Mouse (Mus musculus): ENCODE results near the gene Snca.

Gene Snca

GRCm38 (mm10) chr6:60829282-60829891 is at the start of gene Snca:
Gene Snca (minus strand): TSS chr6:60829855.
- DNase-seq (ENCODE audit: low spot score): peak; percentile 25

- DNase-seq (ENCODE audit: low spot score): peak; percentile 39
Measured at GRCm38 (mm10) chr6:60870126-60870525, 40.5 kb upstream of the Snca start.

DNA sequence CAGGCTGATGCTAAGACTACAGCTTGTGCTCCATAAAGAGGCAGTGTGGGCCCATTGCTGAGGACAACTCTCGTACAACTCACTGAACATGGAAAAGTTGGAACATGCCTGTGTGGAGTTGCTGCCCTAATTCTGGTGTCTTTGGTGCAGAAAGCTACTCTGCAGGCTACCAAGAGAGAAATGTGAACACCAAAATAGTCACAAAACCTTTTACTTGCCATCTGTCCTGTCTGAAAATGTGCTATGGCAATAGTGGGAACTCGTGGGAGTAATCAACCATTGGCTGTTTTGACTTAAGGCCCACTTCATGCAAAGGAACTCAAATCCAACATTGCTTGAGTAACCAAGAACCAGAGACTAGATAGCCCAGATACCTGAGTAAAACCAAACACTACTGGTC is 26.9 kb upstream of the Snca start:
- no peak for DNase-seq (ENCODE audit: low spot score)

DNA sequence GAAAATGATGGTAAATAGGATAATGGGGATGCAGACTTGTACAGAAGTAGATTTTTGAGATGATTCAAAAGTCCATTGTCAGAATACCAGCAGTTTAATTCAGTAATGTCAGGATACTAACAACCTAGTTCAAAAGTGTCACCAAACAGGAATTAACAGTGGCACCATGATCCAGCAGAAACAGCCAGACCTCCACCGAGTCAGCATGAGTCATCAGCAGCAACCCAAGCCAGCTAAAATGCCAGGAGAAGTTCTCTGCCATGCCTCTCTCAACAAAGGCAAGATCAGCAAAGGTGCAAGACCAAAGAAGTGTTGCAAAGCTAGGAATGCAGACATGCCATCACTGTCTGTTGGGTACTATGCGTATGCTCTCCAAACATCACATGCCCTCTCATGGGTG is 22.0 kb upstream of the Snca start:
- DNase-seq (ENCODE audit: low spot score): no peak

GRCm38 (mm10) chr6:60828429-60829264 is 1.0 kb downstream of the Snca start:
- peak; percentile 37 for DNase-seq (ENCODE audit: low spot score)

GRCm38 (mm10) chr6:60828047-60828428 is 1.6 kb downstream of the Snca start:
- no peak for DNase-seq (ENCODE audit: low spot score)

GRCm38 (mm10) chr6:60827290-60827689 is 2.4 kb downstream of the Snca start:
- DNase-seq (ENCODE audit: low spot score): no peak

DNA sequence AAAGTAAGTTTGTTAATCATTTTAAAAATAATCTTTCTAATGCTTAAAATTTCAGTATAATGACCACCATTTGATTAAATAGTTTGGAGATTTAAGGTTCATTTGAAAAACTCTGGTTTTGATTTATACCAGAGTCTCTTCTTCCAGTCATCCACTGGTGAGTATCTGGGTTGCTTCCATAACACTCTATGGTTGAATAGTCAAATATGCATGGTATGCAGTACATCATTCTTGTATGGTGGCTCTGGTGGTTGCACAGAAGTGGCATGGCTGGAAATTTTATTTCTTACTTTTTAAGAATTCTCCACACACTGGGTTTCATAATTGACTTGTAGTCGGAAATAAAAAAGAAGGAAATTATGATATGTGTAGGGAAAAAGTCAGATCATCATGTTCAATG is 10.4 kb downstream of the Snca start:
- DNase-seq (ENCODE audit: low spot score): no peak

DNA sequence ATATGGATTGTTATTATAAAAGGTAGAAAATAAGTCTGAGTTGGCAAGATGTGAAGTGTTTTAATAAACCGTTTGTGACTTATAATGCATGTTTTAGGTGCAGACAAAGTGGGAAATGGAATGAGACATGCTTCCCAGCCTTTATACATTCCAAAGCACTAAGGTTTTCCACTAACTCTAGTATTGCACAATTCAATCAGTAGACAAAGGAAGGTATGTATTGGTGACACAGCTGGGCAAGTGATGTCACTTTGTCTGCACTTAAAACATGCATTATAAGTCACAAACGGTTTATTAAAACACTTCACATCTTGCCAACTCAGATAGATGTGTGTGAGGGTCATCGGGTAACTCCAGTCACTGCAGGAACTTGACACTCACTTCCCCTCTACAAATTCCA is 16.1 kb downstream of the Snca start:
- no peak for DNase-seq (ENCODE audit: low spot score)

DNA sequence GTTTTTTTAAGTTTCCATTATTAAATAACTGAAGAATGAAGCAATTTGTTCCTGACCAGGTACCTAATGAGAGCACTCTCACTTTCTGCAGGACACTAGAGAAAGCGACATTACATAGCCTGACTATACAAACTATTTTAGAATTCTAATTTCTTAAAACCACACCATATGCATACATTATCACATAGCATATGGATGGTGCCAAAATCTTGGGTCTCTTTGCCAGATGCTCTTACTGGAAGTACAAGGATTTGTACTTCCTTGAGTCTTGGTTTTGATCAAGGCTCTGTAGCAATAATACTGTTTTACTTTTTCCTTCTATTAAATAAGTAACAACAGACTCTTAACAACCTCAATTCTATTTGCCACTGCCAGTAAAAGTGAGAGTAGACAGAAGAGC is 31.4 kb downstream of the Snca start:
- no peak for DNase-seq (ENCODE audit: low spot score)

DNA sequence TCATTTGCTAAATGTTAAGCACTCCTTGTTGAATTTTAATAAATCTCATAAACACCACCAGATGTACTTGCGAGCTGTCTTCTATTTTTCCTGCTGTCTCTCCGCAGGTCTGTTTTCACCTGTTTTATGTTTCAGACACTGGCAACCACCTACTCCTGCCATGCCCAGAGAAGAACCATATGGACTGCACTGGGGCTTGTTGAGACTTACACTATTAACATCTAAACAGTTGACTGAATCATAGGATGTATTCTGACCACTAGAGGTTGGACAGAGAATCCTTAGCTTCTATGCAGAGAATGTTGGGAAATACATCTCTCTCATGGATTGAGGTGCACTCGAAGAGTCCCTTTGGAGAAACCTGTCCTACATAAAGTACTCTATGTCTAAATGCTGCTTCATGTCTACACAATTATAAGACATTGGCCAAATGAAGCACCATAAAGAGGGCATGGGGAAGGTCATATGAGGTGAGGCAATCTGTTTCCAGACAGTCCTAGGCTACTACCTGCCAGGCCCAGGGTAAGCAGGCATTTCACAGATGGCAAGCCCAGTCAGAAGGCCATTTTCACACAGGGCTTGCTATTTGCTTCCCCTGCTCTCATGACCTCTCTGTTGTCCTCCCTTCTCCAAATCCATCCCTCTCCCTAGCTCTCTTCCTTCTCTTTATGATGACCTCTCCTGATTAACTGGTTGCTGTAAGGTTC is 35.8 kb downstream of the Snca start:
- no peak for DNase-seq (ENCODE audit: low spot score)

- DNase-seq (ENCODE audit: low spot score): no peak
Measured at GRCm38 (mm10) chr6:60786955-60787354, 42.7 kb downstream of the Snca start.

GRCm38 (mm10) chr6:60771899-60772298 is 57.8 kb downstream of the Snca start:
- DNase-seq (ENCODE audit: low spot score): no peak

- DNase-seq (ENCODE audit: low spot score): no peak
Measured at GRCm38 (mm10) chr6:60765696-60766095, 64.0 kb downstream of the Snca start.

- no peak for DNase-seq (ENCODE audit: low spot score)
Measured at GRCm38 (mm10) chr6:60762864-60763263, 66.8 kb downstream of the Snca start.

GRCm38 (mm10) chr6:60761710-60762109 is 67.9 kb downstream of the Snca start:
- no peak for DNase-seq (ENCODE audit: low spot score)

DNA sequence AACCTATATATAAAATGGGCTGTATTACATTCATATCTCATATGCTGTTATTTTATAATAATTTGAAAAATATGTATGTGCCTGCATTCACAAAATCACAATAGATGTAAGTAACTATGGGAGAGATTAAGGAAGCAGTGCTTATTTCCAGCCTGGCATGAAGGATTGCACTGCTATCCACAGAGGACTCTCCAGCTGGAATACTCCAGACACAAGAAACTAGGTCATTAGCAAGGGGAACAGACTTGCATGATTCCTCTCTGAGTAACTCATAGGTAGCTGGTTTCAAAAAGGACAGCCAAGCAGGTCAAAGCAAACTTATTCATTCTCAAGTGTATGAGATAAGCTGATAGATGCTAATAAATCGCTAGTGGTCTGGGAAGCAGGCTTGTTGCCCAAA is 74.7 kb downstream of the Snca start:
- no peak for DNase-seq (ENCODE audit: low spot score)

DNA sequence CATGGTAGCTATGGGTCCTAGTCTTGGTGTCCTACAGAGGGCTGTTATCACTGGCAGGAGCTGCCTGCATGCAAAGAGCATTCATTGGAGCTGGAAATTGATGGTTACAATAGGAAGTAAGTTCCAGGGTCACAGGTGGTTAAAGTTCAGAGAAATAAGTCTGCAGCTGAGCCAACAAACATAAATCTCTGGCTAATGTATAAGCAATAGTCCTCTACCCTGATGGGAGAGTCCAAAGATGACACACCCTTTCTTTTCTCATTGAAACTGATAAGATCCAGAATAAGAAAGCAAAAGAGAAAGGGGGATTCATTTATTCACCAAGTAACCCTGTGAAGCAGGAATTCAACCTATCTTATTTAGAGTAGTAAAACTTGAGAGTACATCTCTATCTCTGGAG is 83.7 kb downstream of the Snca start:
- DNase-seq (ENCODE audit: low spot score): no peak

- DNase-seq (ENCODE audit: low spot score): no peak
Measured at GRCm38 (mm10) chr6:60741427-60742071, 88.1 kb downstream of the Snca start.

DNA sequence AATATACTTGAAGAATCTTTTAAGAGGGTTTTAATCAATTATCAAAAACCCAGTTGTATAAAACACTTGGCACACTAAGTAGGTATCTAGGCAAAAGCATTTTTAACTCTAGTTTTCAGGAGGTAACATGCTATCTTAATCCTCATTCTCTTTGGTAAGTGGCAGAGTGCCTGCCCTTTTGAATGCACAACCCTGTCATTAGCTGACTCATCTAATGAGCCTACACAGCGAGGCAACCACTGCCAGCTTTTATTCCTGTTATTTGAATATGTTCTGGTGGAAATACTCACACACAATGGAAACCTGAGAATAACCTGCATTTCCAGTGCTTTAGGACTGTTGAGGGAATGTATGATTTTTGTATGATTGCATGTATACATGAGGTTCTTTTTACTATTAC is 89.9 kb downstream of the Snca start:
- no peak for DNase-seq (ENCODE audit: low spot score)

DNA sequence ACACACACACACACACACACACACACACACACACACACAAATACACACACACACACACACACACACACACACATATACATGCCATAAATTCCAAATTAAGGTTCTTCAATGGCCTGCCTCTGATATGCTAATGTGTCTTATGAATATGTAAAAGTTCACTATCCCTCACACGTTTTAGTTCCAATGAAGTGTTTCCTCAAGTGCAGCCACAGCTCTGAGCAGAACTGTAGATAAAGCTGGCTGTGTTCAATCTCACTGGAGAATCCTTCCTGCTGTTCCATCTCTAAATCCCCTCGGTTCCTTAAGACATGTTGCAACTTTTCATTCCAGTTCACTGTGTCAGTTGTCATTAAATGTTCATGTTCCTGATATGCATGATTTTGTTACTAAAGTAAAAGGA is 98.5 kb downstream of the Snca start:
- no peak for DNase-seq (ENCODE audit: low spot score)

DNA sequence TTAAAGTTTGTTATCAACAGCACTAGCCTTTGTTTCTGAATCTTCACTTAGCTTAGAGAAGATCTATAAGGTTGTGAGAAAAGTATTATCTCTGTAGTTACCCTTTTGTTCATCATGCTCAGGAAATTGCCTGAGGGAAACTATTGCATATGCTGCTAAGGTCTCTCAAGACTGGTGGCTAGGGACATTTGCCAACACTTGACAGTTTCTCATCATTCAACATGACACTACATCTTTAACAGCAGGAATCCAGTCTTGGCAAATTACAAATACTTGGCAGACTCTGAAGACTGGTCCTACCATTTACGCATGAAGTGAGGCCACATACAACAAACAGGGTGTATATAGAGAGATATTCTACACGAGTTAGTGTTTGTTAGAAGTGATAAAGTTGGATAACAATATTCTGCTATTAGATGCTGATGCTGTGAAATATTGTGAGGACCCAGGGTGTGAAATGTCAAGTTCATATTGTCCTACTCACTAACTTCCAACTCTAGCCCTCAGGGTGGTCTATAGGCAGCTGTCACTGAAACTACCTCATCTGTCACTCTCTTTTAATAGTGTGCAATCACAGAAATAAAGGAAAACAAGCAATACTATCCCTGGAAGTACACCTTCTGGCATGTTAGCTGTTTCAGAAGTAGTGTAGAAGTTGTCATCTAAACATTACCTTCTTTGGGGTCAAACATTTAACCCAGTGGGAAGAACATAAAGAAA is 105.4 kb downstream of the Snca start:
- DNase-seq (ENCODE audit: low spot score): no peak
